Mouse (Mus musculus) neural tube, embryonic 12.5 days (tissue): ENCODE measurements around the gene Trnau1ap. TPM values are rescaled to one million over a fixed set of nuclear protein-coding genes. Genes with fewer than 3 reads are reported as not detected.
"Not testable (repeated sequence)": the region's sequence is repeated elsewhere in the genome, so short reads cannot be mapped to it uniquely, and the experiment has no call there.

ENCODE experiments used
- ATAC-seq: fragments of 200-750 bp; cut with Nextera tagmentation; 2 replicates; pipeline ENCODE4 v1.8.0; 2017; ENCODE audit warnings: low read depth, mild to moderate bottlenecking, moderate TSS enrichment, moderate library complexity; ENCODE audit not compliant: low FRiP score
- H3K27ac ChIP-seq: fragments of 300-500 bp; sonication (generic); 2 replicates; pipeline ENCODE4 v1.5.1; 2016
- H3K27me3 ChIP-seq: fragments of 300-500 bp; sonication (generic); replicated peaks from 2 replicates; pipeline ENCODE4 v1.6.1; 2016; ENCODE audit warnings: mild to moderate bottlenecking
- H3K36me3 ChIP-seq: fragments of 300-500 bp; sonication (generic); 2 replicates; pipeline ENCODE4 v1.6.1; 2016; ENCODE audit warnings: mild to moderate bottlenecking
- H3K4me1 ChIP-seq: fragments of 300-500 bp; sonication (generic); 2 replicates; pipeline ENCODE4 v1.6.1; 2016
- H3K4me2 ChIP-seq: fragments of 300-500 bp; sonication (generic); replicated peaks from 2 replicates; pipeline ENCODE4 v1.6.1; 2016; ENCODE audit warnings: mild to moderate bottlenecking
- H3K4me3 ChIP-seq: fragments of 300-500 bp; sonication (generic); 2 replicates; pipeline ENCODE4 v1.5.1; 2016
- H3K9ac ChIP-seq: fragments of 300-500 bp; sonication (generic); 2 replicates; pipeline ENCODE4 v1.6.1; 2016; ENCODE audit warnings: mild to moderate bottlenecking
- H3K9me3 ChIP-seq: fragments of 300-500 bp; sonication (generic); 2 replicates; pipeline ENCODE4 v1.6.1; 2016; ENCODE audit warnings: mild to moderate bottlenecking
- WGBS: fragments of 180-500 bp; shearing (Covaris S2); methylation state at CpG from one replicate; pipeline ENCODE4 v1.1.7; 2016; 5-methylcytosine and 5-hydroxymethylcytosine counted together
- polyA plus RNA-seq: library from polyadenylated mRNA; unstranded; fragments of >200 nt; fragmentation: Nextera tagmentation; extraction: Ambion mirVana; gene quantifications from 2 replicates; pipeline ENCODE4 v1.2.1, GENCODE M21; 2016

Trnau1ap gene
- polyA plus RNA-seq, 1 experiment from 2014 or later = 77.1 TPM

DNA sequence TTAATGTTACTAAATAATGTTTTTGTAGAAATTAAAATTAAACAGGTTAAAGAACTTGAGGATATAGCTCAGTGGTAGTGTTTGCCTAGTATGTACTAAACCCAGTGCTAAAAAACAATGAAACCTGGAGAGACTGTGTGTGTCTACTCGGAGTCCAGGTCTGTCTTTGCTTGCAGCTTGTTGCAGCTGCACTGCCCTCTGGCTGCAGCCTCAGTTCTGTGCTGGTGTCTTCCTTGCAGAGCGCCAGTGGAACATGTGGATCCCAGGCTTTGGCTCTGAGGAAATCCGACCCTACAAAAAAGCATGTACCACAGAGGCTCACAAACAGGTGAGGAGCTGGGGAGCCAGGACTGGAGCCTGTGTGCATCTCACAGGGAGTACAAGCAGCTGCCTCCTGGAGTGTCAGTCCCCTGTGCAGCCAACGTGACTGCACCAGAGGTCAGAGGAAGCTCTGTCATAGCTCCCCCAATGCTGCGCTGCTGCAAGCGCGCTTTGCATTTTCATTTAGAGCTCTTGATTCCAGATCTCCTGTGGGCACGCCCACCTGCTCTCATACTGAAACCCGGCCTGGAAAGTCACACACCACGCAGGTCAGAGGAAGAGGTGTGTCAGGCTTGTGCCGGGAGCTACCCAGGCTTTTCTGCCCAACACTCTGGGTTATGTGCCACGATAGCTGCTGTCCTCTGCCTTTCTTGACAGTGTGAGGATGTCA, 37.6 kb downstream of the Trnau1ap start:
- Histone ChIP-seq H3K9me3 (peaks cover 5% of the 10 kb centered on the region), H3K9ac (no peak overlapping the region), H3K4me1 (no peaks in the 10 kb centered on the region), H3K4me2 (no peak overlapping the region), H3K4me3 (no peak overlapping the region), H3K27ac (no peak overlapping the region), H3K36me3 (peaks cover 55% of the 10 kb centered on the region), H3K27me3 (no peaks in the 10 kb centered on the region)
- 86% methylated on average over 12 of the region's 12 CpGs for WGBS
- no peak for ATAC-seq

DNA sequence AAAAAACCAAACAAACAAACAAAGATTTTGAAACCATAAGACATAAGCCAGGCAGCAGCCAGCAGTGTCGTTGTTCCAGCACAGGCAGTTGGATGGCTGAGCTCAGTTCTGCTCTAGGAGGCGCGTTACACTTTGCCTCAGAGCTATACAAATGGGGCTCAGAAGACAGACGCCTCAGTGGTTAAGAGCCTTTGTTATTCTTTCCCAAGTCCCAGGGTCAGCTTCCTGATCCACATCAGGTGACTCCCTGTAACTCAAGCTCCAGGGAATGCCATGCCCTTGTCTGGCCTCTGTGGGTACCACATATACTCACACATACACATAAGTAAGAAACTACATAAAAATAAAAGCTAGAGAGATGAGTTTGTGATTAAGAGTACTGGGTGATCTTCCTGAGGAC, 38.3 kb downstream of the Trnau1ap start:
- H3K27me3 ChIP-seq = no peaks in the 10 kb centered on the region
- no peak overlapping the region for H3K9ac ChIP-seq
- H3K4me3 ChIP-seq = no peak overlapping the region
- 91% methylated on average over 4 of the region's 4 CpGs for WGBS
- no peak for ATAC-seq
- no peak overlapping the region for H3K4me2 ChIP-seq
- peaks cover 60% of the 10 kb centered on the region for H3K36me3 ChIP-seq
- H3K27ac ChIP-seq = no peak overlapping the region
- no peaks in the 10 kb centered on the region for H3K4me1 ChIP-seq
- peaks cover 5% of the 10 kb centered on the region for H3K9me3 ChIP-seq

DNA sequence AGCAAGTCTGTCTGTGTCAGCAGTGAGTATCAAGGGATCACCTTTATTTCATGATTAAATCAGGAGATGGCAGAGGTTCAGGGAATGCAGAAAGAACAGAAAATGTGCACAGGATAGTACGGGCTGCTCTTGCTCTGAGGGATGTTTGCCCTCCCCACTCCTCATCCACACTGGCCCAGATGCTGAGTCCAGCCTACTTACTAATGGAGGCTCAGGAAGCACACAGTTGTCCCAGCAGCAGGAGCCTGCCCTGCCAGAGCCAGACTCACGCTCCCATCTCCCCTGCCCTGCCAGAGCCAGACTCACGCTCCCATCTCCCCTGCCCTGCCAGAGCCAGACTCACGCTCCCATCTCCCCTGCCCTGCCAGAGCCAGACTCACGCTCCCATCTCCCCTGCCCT, 40.5 kb downstream of the Trnau1ap start:
- H3K27me3 ChIP-seq, H3K27ac ChIP-seq, H3K9me3 ChIP-seq, ATAC-seq, H3K4me2 ChIP-seq, H3K4me3 ChIP-seq, H3K9ac ChIP-seq, H3K4me1 ChIP-seq: not testable (repeated sequence)
- 83% methylated on average over 5 of the region's 5 CpGs for WGBS
- H3K36me3 ChIP-seq = peaks cover 67% of the 10 kb centered on the region

DNA sequence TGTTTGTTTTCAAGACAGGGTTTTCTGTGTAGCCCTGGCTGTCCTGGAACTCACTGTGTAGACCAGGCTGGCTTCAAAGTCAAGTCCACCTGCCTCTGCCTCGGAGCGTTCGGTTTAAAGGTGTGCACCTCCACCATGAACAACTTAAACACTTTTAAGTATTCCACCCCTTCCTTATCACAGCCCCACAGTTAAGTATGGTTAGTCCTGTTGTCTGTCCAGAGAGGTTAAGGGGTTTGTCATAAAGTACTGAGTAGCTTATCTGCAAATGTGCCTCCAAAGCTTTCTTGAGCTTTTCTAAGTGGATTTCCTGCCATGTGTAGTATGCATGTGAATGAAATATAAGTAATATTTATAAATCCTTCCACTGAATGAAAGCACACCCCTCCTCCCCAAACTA, 53.4 kb downstream of the Trnau1ap start:
- Histone ChIP-seq H3K4me3 (no peak overlapping the region), H3K9me3 (no peaks in the 10 kb centered on the region), H3K4me2 (no peak overlapping the region), H3K27ac (no peak overlapping the region), H3K36me3 (no peaks in the 10 kb centered on the region), H3K9ac (no peak overlapping the region), H3K4me1 (peaks cover 14% of the 10 kb centered on the region), H3K27me3 (no peaks in the 10 kb centered on the region)
- no peak for ATAC-seq
- WGBS = 92% methylated on average over 3 of the region's 3 CpGs

DNA sequence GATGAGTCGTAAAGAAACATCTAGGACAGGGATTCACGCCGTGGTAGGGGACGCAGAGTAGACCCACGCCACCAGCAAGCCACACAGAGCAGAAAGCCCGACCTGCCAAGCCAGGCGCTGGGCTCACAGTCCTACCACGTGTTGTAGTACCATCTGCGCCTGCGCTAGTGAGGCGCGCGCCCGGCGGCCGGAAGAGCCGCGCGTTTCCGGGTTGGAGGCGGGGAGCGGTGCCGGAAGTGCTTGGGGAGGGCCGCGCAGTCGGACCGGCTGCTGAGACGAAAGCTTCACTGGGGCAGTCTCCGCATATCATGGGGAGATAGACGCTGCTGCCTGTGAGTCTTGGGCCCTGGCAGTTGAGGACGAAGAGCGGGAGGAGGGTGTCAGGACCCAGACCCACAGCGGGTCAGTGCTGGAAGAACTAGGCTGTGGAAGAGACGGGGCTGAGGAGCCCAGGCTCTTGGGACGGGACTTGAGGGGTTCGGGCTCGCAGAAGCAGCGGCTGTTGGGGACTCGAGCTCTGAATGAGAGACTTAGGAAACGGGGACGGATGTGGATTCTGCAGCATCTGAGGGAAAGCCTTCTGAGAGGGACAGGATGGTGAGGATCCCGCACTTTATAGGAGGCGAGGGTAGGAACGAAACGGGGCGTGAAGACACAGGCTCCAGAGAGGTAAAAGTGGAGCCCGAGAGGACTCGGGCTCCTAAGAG, 55.0 kb downstream of the Trnau1ap start, which contains the start of gene Taf12:
TSS of gene Taf12 (plus strand) at position 220 of the 707 bp plus-strand sequence.
- no peaks in the 10 kb centered on the region for H3K36me3 ChIP-seq
- H3K27ac ChIP-seq = peak within 1 kb of the TSS; percentile 54
- H3K9ac ChIP-seq = peak within 1 kb of the TSS; percentile 84
- under 1% methylated on average over 48 of the region's 48 CpGs for WGBS
- peak within 1 kb of the TSS; percentile 70 for H3K4me3 ChIP-seq
- no peaks in the 10 kb centered on the region for H3K9me3 ChIP-seq
- peaks cover 14% of the 10 kb centered on the region for H3K4me1 ChIP-seq
- H3K4me2 ChIP-seq = peak within 1 kb of the TSS; percentile 92
- ATAC-seq = peak; percentile 88
- H3K27me3 ChIP-seq = no peaks in the 10 kb centered on the region

DNA sequence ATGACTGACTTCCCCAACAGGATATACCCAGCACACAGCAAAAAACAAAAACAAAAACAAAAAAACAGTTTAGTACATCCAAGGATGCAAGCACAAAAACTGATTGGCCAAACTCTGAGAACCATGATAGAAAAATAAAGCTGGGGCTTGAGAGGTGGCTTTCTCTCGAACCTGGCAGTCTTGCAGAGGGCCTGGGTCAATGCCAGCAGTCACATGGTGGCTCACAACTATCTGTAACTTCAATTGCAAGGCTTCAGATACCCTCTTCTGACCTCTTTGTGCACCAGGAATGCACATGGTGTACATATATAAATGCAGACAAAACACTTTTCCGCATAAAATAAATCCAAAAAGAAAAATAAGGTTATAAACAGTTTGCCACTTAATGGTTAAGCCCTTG, 56.2 kb downstream of the Trnau1ap start:
- 77% methylated on average over 2 of the region's 2 CpGs for WGBS
- H3K36me3 ChIP-seq = no peaks in the 10 kb centered on the region
- H3K9me3 ChIP-seq = no peaks in the 10 kb centered on the region
- no peaks in the 10 kb centered on the region for H3K27me3 ChIP-seq
- H3K4me1 ChIP-seq = peaks cover 14% of the 10 kb centered on the region
- H3K27ac ChIP-seq = no peak overlapping the region
- H3K4me3 ChIP-seq = no peak overlapping the region
- H3K4me2 ChIP-seq = peak overlapping the region; percentile 92
- ATAC-seq = no peak
- no peak overlapping the region for H3K9ac ChIP-seq

DNA sequence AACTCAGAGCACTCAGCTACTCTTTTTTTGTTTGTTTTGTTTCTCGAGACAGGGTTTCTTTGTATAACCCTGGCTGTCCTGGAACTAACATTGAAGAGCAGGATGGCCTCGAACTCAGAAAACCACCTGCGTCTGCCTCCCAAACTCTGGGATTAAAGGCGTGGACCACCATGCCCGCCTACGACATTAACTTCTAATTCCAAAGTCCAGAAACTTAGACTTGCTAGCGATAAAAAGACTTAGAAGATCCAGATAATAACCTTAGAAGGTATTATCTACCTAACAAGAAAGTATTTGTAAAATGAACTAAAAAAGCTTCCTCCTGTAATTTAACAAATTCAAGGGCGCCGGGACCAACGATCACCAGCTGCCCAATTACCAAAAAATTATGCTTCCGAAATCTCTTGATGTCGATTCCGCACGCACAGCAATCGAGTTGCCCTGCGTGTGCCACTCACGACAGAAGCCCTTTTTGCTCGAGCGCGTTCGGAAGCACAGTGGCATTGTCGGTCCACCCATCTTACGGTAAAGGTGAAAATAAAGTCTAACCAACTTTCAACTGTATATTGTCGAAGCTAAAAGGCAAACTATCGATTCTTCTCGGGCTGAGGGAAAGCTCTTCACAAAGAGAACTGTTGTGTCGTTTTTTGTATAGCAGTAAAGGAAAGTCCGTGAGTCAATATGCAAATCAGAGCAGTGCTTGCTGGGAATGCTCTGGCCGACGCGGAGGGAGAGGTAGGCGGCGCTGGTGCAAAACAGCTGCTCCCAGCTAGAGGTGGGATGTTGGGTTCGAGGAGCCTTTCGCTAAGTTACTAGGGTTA, 59.4 kb downstream of the Trnau1ap start:
- Histone ChIP-seq H3K4me3 (peak overlapping the region; percentile 7; the same call in 1 of the 2 replicates), H3K4me1 (peaks cover 7% of the 10 kb centered on the region), H3K27me3 (no peaks in the 10 kb centered on the region), H3K9ac (0 out of 2 replicates have a peak overlapping the region, but pooled peaks have one; percentile 23), H3K36me3 (no peaks in the 10 kb centered on the region), H3K27ac (peak overlapping the region; percentile 69), H3K9me3 (no peaks in the 10 kb centered on the region), H3K4me2 (peak overlapping the region; percentile 52)
- ATAC-seq = peak; percentile 82
- under 1% methylated on average over 35 of the region's 35 CpGs for WGBS

DNA sequence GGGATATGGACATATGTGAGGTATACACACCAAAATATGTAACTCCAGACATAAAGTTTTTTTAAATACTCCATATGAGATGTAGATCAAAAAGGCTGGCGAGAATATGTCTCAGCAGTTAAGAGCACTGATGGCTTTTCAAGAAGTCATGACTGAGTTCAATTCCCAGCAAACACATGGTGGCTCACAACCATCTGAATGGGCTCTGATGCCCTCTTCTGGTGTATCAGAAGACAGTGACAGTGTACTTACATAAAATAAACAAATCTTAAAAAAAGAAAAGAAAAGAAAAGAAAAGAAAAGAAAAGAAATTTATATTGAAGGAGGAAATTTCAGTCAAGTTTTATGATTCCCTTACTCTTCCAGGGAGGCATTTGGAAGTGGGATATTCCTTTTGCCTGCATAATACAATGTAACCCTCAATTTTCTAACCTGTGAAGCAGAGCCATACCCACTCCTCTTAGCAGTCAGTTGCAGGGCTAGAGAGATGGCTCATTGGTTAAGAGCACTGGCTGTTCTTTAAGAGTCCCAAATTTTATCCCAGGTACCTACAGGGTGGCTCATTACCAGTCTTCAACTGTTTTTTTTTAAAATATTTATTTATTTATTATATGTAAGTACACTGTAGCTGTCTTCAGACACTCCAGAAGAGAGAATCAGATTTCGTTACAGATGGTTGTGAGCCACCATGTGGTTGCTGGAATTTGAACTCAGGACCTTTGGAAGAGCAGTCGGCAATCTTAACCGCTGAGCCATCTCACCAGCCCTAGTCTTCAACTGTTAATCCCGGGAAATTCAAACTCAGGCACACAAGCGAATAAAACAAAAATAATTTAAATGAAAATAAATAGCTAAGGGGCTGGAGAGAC, 60.2 kb downstream of the Trnau1ap start:
- Histone ChIP-seq H3K4me3 (no peak overlapping the region), H3K4me2 (no peak overlapping the region), H3K4me1 (peaks cover 6% of the 10 kb centered on the region; the same call in 1 of the 2 replicates), H3K27me3 (no peaks in the 10 kb centered on the region), H3K9ac (no peak overlapping the region), H3K27ac (no peak overlapping the region), H3K36me3 (no peaks in the 10 kb centered on the region), H3K9me3 (no peaks in the 10 kb centered on the region)
- WGBS = 17% methylated on average over 6 of the region's 6 CpGs
- no peak for ATAC-seq

DNA sequence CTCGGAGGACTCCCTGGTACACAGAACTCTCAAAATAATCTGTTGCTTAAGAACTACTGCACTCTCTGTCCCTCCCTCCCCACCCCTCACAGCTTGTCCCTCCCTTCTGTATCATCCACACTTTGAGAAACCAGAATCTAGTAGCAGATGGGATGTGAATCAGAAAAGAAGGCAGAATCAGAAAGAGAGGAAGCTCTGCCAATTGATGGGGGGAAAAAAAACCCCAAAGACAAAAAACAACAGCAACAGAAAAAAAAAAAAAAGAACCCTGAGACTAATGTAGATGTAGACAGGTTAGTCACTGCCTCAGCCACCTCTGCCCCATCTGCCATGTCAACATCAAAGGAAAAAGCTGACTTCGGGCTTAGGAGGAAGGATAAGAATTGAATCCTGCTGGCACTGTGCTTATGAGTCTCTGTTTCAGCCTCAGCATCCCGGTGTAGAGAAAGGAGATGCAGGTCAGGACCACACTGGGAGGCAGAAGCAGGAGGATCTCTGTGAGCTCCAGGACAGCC, 62.4 kb downstream of the Trnau1ap start:
- Histone ChIP-seq H3K4me2 (no peak overlapping the region), H3K27ac (no peak overlapping the region), H3K4me3 (no peak overlapping the region), H3K36me3 (no peaks in the 10 kb centered on the region), H3K9ac (no peak overlapping the region), H3K27me3 (no peaks in the 10 kb centered on the region), H3K4me1 (0 out of 2 replicates have a peak, but pooled peaks cover 2% of the 10 kb centered on the region), H3K9me3 (no peaks in the 10 kb centered on the region)
- ATAC-seq = no peak
- 85% methylated on average over 3 of the region's 3 CpGs for WGBS

DNA sequence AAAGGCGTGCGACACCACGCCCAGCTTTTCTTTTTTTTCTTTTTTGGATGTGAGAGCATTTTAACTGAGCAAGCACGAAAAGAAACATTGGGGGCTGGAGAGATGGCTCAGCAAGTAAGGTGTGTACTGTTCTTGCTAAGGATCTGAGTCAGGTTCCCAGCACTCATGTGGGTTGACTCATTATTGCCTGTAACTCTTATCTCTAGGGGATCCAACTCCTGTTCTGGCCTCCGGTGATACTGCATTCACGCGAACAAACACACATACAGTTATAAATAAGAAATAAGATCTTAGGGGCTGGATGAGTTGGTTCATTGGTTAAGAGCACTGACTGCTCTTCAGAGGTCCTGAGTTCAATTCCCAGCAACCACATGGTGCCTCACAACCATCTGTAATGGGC, 66.0 kb downstream of the Trnau1ap start:
- H3K36me3 ChIP-seq = no peaks in the 10 kb centered on the region
- H3K4me2 ChIP-seq = no peak overlapping the region
- H3K27me3 ChIP-seq = no peaks in the 10 kb centered on the region
- no peak overlapping the region for H3K27ac ChIP-seq
- no peak overlapping the region for H3K4me3 ChIP-seq
- no peak overlapping the region for H3K9ac ChIP-seq
- 94% methylated on average over 7 of the region's 7 CpGs for WGBS
- no peaks in the 10 kb centered on the region for H3K9me3 ChIP-seq
- ATAC-seq = no peak
- peaks cover 15% of the 10 kb centered on the region for H3K4me1 ChIP-seq

DNA sequence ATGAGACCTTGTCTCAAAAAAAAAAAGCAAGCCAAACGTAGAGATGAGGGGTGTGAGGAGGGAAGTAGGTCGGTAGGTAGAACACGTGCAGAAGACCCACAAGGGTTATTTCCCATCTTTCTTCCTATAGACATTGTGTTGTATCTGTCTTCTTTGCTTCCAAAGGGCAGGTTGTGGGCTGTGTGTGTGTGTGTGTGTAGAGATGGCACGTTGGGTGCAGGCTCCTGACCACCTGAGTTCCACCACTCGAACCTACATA, 67.1 kb downstream of the Trnau1ap start:
- Histone ChIP-seq H3K4me2 (peak overlapping the region; percentile 57; the same call in 1 of the 2 replicates), H3K27me3 (no peaks in the 10 kb centered on the region), H3K36me3 (0 out of 2 replicates have a peak, but pooled peaks cover 2% of the 10 kb centered on the region), H3K9me3 (no peaks in the 10 kb centered on the region), H3K4me1 (peaks cover 15% of the 10 kb centered on the region), H3K4me3 (no peak overlapping the region), H3K9ac (no peak overlapping the region), H3K27ac (no peak overlapping the region)
- ATAC-seq = no peak
- WGBS = 86% methylated on average over 5 of the region's 5 CpGs
